Mouse (Mus musculus): Measurements from ENCODE around the gene Tuba1c.

- no peak for TF ChIP-seq EP300 (IDR thresholded peaks at IDR 0.05; ENCODE audit: low read length)
- TF ChIP-seq CTCF (conservative IDR thresholded peaks at IDR 0.05 in 1 of 2, IDR thresholded peaks at IDR 0.05 in 1 of 2; ENCODE audit: low read depth in 2 of 2, low read length in 2 of 2): peak; percentile 95 to 96
- TF ChIP-seq NRF1 (IDR thresholded peaks at IDR 0.05; ENCODE audit: low read depth, low read length): peak; percentile 23; the same call in 1 of the 2 replicates
- TF ChIP-seq TCF12 (IDR thresholded peaks at IDR 0.05; ENCODE audit: low read depth, low read length): peak; percentile 83
- no peak for TF ChIP-seq ZKSCAN1 (IDR thresholded peaks at IDR 0.05; ENCODE audit: borderline replicate concordance, low read depth, low read length)
- peak; percentile 58 for TF ChIP-seq MEF2A (IDR thresholded peaks at IDR 0.05; ENCODE audit: borderline replicate concordance, low read depth, low read length)
- no peak for TF ChIP-seq USF1 (IDR thresholded peaks at IDR 0.05; ENCODE audit: low read depth, low read length)
- TF ChIP-seq ZNF384 (IDR thresholded peaks at IDR 0.05; ENCODE audit: low read depth, low read length): no peak
- no peak for TF ChIP-seq MAFK (IDR thresholded peaks at IDR 0.05; ENCODE audit: insufficient replicate concordance, low read length)
- no peak; the same call in 1 of the 2 replicates for TF ChIP-seq ETS1 (conservative IDR thresholded peaks at IDR 0.05; ENCODE audit: low read depth, low read length)
Observed at GRCm38 (mm10) chr15:98993093-98993793, 36.4 kb upstream of the Tuba1c start.

Data from CH12.LX (cell line).